Mouse (Mus musculus): ENCODE results near the gene Alkbh2.

- no peak for TF ChIP-seq POLR2A (IDR thresholded peaks at IDR 0.05; ENCODE audit: control insufficient read depth in 1 of 2, insufficient read depth in 1 of 2, low read depth in 1 of 2, low read length in 2 of 2, poor library complexity in 1 of 2)
- TF ChIP-seq UBTF (IDR thresholded peaks at IDR 0.05; ENCODE audit: borderline replicate concordance, insufficient read depth, low read depth, low read length) = no peak
- no peak for TF ChIP-seq CTCF (IDR thresholded peaks at IDR 0.05 in 2 of 3, conservative IDR thresholded peaks at IDR 0.05 in 1 of 3; ENCODE audit: control insufficient read depth in 1 of 3, insufficient read depth in 1 of 3, low read depth in 2 of 3, low read length in 3 of 3, poor library complexity in 1 of 3, severe bottlenecking in 1 of 3)
- TF ChIP-seq EP300 (IDR thresholded peaks at IDR 0.05; ENCODE audit: low read depth in 1 of 2, low read length in 2 of 2) = no peak
- no peak for TF ChIP-seq NRF1 (IDR thresholded peaks at IDR 0.05; ENCODE audit: insufficient read depth, low read depth, low read length, poor library complexity, severe bottlenecking)
- TF ChIP-seq GATA1 (IDR thresholded peaks at IDR 0.05; ENCODE audit: low read depth, low read length) = peak; percentile 32; the same call in 1 of the 2 replicates
- no peak for TF ChIP-seq E2F4 (IDR thresholded peaks at IDR 0.05; ENCODE audit: borderline replicate concordance, low read depth, low read length)
- no peak for TF ChIP-seq JUND (IDR thresholded peaks at IDR 0.05; ENCODE audit: low read depth, low read length)
- TF ChIP-seq RCOR1 (IDR thresholded peaks at IDR 0.05; ENCODE audit: low read depth, low read length) = no peak
- no peak for TF ChIP-seq SMC3 (IDR thresholded peaks at IDR 0.05; ENCODE audit: low read depth, low read length)
- no peak for TF ChIP-seq ZKSCAN1 (IDR thresholded peaks at IDR 0.05; ENCODE audit: low read depth, low read length)
- TF ChIP-seq MXI1 (IDR thresholded peaks at IDR 0.05; ENCODE audit: low read depth, low read length) = 0 out of 2 replicates have a peak, but pooled peaks have one; percentile 35
Observed at GRCm38 (mm10) chr5:114163117-114163696, 35.2 kb upstream of the Alkbh2 start.

Measured in MEL (cell line).